Mouse (Mus musculus) limb, embryonic 11.5 days (tissue): ENCODE measurements around the gene A630095N17Rik. TPM values are rescaled to one million over a fixed set of nuclear protein-coding genes. Genes with fewer than 3 reads are reported as not detected.
A peak's percentile ranks its signal among the peaks of the same experiment; 100 is the strongest.

ENCODE experiments used
- ATAC-seq: fragments of 200-750 bp; cut with Nextera tagmentation; 2 replicates; pipeline ENCODE4 v1.8.0; 2017; ENCODE audit warnings: low read depth; ENCODE audit not compliant: insufficient number of reproducible peaks, low FRiP score, low TSS enrichment
- DNase-seq: peaks from one replicate; pipeline ENCODE4 v3.0.0-alpha.2; 2015; ENCODE audit warnings: low spot score
- H3K27ac ChIP-seq: fragments of 300-500 bp; sonication (generic); replicated peaks from 2 replicates; pipeline ENCODE4 v1.5.1; 2014; ENCODE audit warnings: low read depth, mild to moderate bottlenecking, low read length
- H3K27me3 ChIP-seq: fragments of 300-500 bp; sonication (generic); 2 replicates; pipeline ENCODE4 v1.6.1; 2014; ENCODE audit warnings: mild to moderate bottlenecking, low read length, mixed read lengths; ENCODE audit not compliant: control insufficient read depth, insufficient read depth
- H3K36me3 ChIP-seq: fragments of 300-500 bp; sonication (generic); 2 replicates; pipeline ENCODE4 v1.6.1; 2014; ENCODE audit warnings: mild to moderate bottlenecking, low read length, moderate library complexity, mixed read lengths; ENCODE audit not compliant: control insufficient read depth, insufficient read depth
- H3K4me1 ChIP-seq: fragments of 300-500 bp; sonication (generic); 2 replicates; pipeline ENCODE4 v1.6.1; 2014; ENCODE audit warnings: low read length, mixed read lengths; ENCODE audit not compliant: control insufficient read depth, insufficient read depth
- H3K4me2 ChIP-seq: fragments of 300-500 bp; sonication (generic); 2 replicates; pipeline ENCODE4 v1.6.1; 2014; ENCODE audit warnings: low read depth, mild to moderate bottlenecking, moderate library complexity; ENCODE audit not compliant: severe bottlenecking
- H3K4me3 ChIP-seq: fragments of 300-500 bp; sonication (generic); 2 replicates; pipeline ENCODE4 v1.5.1; 2014; ENCODE audit warnings: low read depth, low read length
- H3K9ac ChIP-seq: fragments of 300-500 bp; sonication (generic); 2 replicates; pipeline ENCODE4 v1.6.1; 2014; ENCODE audit warnings: mild to moderate bottlenecking, low read length
- H3K9me3 ChIP-seq: fragments of 300-500 bp; sonication (generic); 2 replicates; pipeline ENCODE4 v1.6.1; 2016; ENCODE audit warnings: low read length; ENCODE audit not compliant: control insufficient read depth
- WGBS: fragments of 180-500 bp; shearing (Covaris S2); extraction: QIAGEN DNeasy Blood & Tissue Kit; methylation state at CpG from one replicate; pipeline ENCODE4 v1.1.7; 2014; 5-methylcytosine and 5-hydroxymethylcytosine counted together
- microRNA-seq: library from miRNA; unstranded; fragments of <30 nt; microRNA quantifications from one replicate; pipeline ENCODE4, GENCODE M21; 2016
- polyA plus RNA-seq: library from polyadenylated mRNA; unstranded; fragments of >200 nt; fragmentation: Nextera tagmentation; extraction: Ambion mirVana; gene quantifications from 2 replicates; pipeline ENCODE4 v1.2.1, GENCODE M21; 2014

A630095N17Rik gene
- polyA plus RNA-seq, 1 experiment from 2014 or later: not detected

DNA sequence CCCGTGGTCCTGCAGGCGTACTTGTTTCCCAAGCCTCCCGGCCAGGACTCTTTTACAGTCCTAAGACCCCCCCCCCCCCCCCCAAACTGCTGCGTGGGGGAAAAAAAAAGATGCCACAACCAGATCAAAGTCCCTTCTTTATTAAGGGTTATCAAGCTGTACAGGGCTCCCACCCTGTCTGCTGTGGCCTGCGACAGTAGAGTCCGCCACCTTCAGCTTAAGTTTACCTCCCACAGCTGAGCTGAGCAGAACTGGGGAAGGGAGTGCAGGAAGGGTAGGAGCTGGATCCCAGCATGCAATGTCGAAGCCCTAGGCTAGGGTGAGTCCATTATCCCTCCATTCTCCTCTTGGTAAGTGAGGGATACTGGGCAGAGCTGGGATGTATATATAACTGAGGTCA, 51.2 kb downstream of the A630095N17Rik start:
- DNase-seq: no peak
- Histone ChIP-seq H3K4me1 (peaks cover 7% of the 10 kb centered on the region), H3K9ac (no peak overlapping the region; the same call in 1 of the 2 replicates), H3K27ac (no peak overlapping the region), H3K4me2 (peak overlapping the region; percentile 99), H3K9me3 (no peaks in the 10 kb centered on the region), H3K4me3 (peak overlapping the region; percentile 67), H3K27me3 (no peaks in the 10 kb centered on the region), H3K36me3 (peaks cover 8% of the 10 kb centered on the region)
- ATAC-seq: no peak
- 31% methylated on average over 7 of the region's 7 CpGs for WGBS

DNA sequence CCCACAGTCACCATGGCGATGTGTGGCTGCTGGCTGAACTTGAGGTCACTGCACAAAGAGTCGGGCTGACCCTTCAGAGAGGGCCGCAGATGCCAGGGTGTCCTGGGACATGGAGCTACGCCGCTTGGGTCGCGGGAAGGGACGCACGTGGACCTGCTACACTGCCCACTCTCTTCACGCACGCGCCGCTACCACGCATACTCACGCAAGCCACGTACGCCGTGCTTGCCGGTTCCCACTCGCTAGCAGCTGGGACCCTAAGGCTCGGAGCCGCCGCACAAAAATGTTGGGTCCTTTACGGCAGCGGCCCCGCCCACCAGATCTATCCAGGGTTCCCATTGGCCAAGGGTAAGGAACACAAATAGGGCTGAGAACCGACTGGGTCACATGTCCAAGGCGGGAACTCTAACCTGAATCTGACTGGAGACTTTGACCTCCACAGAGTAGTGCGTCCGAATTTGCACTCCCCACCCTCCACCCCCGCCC, 51.8 kb downstream of the A630095N17Rik start, which contains the start of gene Abcb6:
TSS of gene Abcb6 (minus strand) at position 288 of the 486 bp plus-strand sequence.
- WGBS: under 1% methylated on average over 31 of the region's 31 CpGs
- peak within 1 kb of the TSS; percentile 99 for H3K4me2 ChIP-seq
- H3K27me3 ChIP-seq: no peaks in the 10 kb centered on the region
- DNase-seq: peak; percentile 91
- H3K36me3 ChIP-seq: peaks cover 10% of the 10 kb centered on the region
- no peaks in the 10 kb centered on the region for H3K9me3 ChIP-seq
- peak within 1 kb of the TSS; percentile 65 for H3K9ac ChIP-seq
- H3K27ac ChIP-seq: 0 out of 2 replicates have a peak within 1 kb of the TSS, but pooled peaks have one; percentile 30
- peaks cover 7% of the 10 kb centered on the region for H3K4me1 ChIP-seq
- peak within 1 kb of the TSS; percentile 67 for H3K4me3 ChIP-seq
- peak; percentile 88 for ATAC-seq

DNA sequence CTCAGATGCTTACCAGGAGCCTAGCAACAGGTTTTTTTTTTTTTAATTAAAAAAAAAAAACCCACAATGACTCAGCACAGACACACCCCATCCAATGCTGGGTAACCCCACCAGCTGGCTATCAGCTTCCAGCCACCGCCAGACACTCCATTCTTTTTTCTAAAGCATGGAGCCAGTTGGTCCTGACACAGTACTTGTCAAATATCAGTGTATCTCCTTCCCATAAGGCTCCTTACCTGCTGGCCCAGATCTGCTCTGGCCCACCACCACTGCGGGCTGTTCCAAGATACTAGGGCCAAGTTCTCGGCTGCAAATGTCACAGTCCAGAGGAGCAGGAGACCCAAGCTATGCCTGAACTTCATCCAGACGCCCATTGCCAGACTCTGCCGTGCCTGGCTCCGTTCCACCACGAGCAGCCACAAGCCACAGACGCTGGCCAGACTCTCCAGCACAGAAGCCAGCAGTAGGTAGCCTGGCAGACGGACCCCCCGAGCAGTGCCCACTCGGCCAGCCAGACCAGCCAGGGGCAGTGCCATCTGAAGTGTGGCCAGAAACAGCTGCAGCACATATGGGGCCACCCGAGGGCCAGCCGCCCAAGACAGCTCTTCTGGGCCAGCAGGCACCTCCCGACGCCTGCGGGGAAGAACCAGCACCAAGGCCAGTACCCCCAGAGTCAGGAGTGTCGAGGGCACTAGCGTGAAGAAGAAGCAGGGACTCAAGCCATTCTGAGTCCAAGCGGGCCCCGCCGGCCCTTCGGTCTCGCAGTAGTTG, 52.4 kb downstream of the A630095N17Rik start:
- H3K27me3 ChIP-seq: no peaks in the 10 kb centered on the region
- peak overlapping the region; percentile 65 for H3K9ac ChIP-seq
- ATAC-seq: peak; percentile 51
- H3K27ac ChIP-seq: 0 out of 2 replicates have a peak overlapping the region, but pooled peaks have one; percentile 30
- H3K4me1 ChIP-seq: peaks cover 7% of the 10 kb centered on the region
- no peak for DNase-seq
- 12% methylated on average over 23 of the region's 23 CpGs for WGBS
- peaks cover 10% of the 10 kb centered on the region for H3K36me3 ChIP-seq
- H3K9me3 ChIP-seq: no peaks in the 10 kb centered on the region
- peak overlapping the region; percentile 67 for H3K4me3 ChIP-seq
- peak overlapping the region; percentile 99 for H3K4me2 ChIP-seq

Small RNA genes within 50 kb of the gene (microRNA-seq; reads per million reads assigned to microRNA genes)
- gene Gm27943: not detected

Other genes starting within 250 kb of the A630095N17Rik start
- 11.2 and 12.7 TPM in 2 replicates for gene Nhej1, start 106.9 kb downstream of the A630095N17Rik start, polyA plus RNA-seq
- gene Slc23a3, start 98.2 kb downstream of the A630095N17Rik start, polyA plus RNA-seq: not detected in 2 replicates
- 37.9 and 38.1 TPM in 2 replicates for gene Cnppd1, start 89.4 kb downstream of the A630095N17Rik start, polyA plus RNA-seq
- gene Retreg2, start 89.3 kb downstream of the A630095N17Rik start, polyA plus RNA-seq: 30.4 and 32.6 TPM in 2 replicates
- 30.2 and 31.3 TPM in 2 replicates for gene Zfand2b, start 63.5 kb downstream of the A630095N17Rik start, polyA plus RNA-seq
- gene Abcb6, start 51.7 kb downstream of the A630095N17Rik start, polyA plus RNA-seq: 24.8 and 28.1 TPM in 2 replicates
- 17.5 and 19.7 TPM in 2 replicates for gene Ankzf1, start 40.0 kb downstream of the A630095N17Rik start, polyA plus RNA-seq
- gene Atg9a, start 39.9 kb downstream of the A630095N17Rik start, polyA plus RNA-seq: 15.1 and 18.0 TPM in 2 replicates
- 17.7 and 18.5 TPM in 2 replicates for gene Glb1l, start 21.3 kb downstream of the A630095N17Rik start, polyA plus RNA-seq
- gene Stk16, start 21.3 kb downstream of the A630095N17Rik start, polyA plus RNA-seq: 125 and 132 TPM in 2 replicates
- gene Tuba4a, start 12.2 kb downstream of the A630095N17Rik start, polyA plus RNA-seq: 14.0 and 16.4 TPM in 2 replicates
- gene Dnajb2, start 4.3 kb upstream of the A630095N17Rik start, polyA plus RNA-seq: 16.9 and 17.6 TPM in 2 replicates
- gene Ptprn, start 32.4 kb upstream of the A630095N17Rik start, polyA plus RNA-seq: 0.16 and 0.17 TPM in 2 replicates
- gene Resp18, start 46.3 kb upstream of the A630095N17Rik start, polyA plus RNA-seq: not detected in 2 replicates
- gene Dnpep, start 85.9 kb upstream of the A630095N17Rik start, polyA plus RNA-seq: 112 TPM in 2 replicates
- 5.0 and 5.3 TPM in 2 replicates for gene Des, start 128.2 kb upstream of the A630095N17Rik start, polyA plus RNA-seq
- gene Speg, start 143.2 kb upstream of the A630095N17Rik start, polyA plus RNA-seq: 32.9 and 33.6 TPM in 2 replicates
- gene Gmppa, start 203.8 kb upstream of the A630095N17Rik start, polyA plus RNA-seq: 44.9 and 49.9 TPM in 2 replicates
- gene Asic4, start 218.3 kb upstream of the A630095N17Rik start, polyA plus RNA-seq: 0.07 and 0.13 TPM in 2 replicates
- gene Chpf, start 247.2 kb upstream of the A630095N17Rik start, polyA plus RNA-seq: 14.2 and 16.1 TPM in 2 replicates
- 0.17 and 0.18 TPM in 2 replicates for gene Tmem198, start 247.4 kb upstream of the A630095N17Rik start, polyA plus RNA-seq